23 mouse cellular contexts compared by ENCODE assay signal in the genomic region with DNA sequence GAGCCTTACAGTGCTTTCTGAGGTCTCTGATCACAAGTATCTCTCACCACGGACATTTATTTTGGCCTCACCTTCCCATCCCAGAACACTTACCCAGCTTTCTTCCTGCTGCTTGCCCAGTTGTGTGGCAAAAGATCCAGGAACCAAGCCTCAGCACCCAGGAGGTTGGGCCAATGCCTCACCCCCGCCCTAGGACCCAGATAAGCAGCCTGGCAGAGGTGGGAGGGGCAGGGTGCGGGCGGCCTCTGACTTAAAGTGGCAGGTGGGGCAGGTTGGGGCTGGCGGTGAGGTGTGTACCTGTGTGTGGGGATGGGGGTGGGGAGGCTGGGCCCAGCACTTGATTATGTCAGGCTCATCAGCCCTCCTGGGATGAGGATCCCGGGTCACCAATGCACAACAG. TPM values are rescaled to one million over a fixed set of nuclear protein-coding genes. Genes with fewer than 3 reads are reported as not detected.
DNase-seq lines count a peak whose midpoint lies in the region; ATAC-seq and TF ChIP-seq lines count a peak whose summit lies in the region.
"Had no signal": no experiment of that assay in that cellular context is flagged by ENCODE, and none has a peak within 500 bp of the region (broad histone marks: within the 10 kb centered on the region; RNA-seq: fewer than 3 reads in every experiment).

No protein-coding gene starts in this region.

- no peak for ATAC-seq in liver, embryonic 12.5 days
- ATAC-seq in erythroid progenitor cell, adult 5-6 weeks (replicated peaks; ENCODE audit: low FRiP score, poor library complexity, severe bottlenecking) = peak; percentile 68
- ATAC-seq in megakaryocyte progenitor cell, adult 5-6 weeks (replicated peaks; ENCODE audit: poor library complexity) = peak; percentile 33
- peak; percentile 81 for ATAC-seq in stomach, postnatal 0 days (ENCODE audit: low FRiP score, low TSS enrichment)
- no peak for ATAC-seq in kidney, embryonic 16.5 days (ENCODE audit: low FRiP score, low TSS enrichment)
- ATAC-seq: midbrain, embryonic 16.5 days had no signal

- H3K4me1 ChIP-seq in liver, embryonic 12.5 days = peaks cover 31% of the 10 kb centered on the region
- 0 out of 2 replicates have a peak, but pooled peaks cover 3% of the 10 kb centered on the region for H3K4me1 ChIP-seq in stomach, postnatal 0 days (replicated peaks; ENCODE audit: control insufficient read depth, insufficient read depth)
- peaks cover 10% of the 10 kb centered on the region for H3K4me1 ChIP-seq in kidney, embryonic 16.5 days (ENCODE audit: insufficient read depth, low read length)

- H3K9me3 ChIP-seq in liver, embryonic 12.5 days (replicated peaks) = no peaks in the 10 kb centered on the region
- no peaks in the 10 kb centered on the region for H3K9me3 ChIP-seq in stomach, postnatal 0 days (ENCODE audit: control insufficient read depth, low read length)
- no peaks in the 10 kb centered on the region for H3K9me3 ChIP-seq in kidney, embryonic 16.5 days (ENCODE audit: low read length)
- H3K9me3 ChIP-seq: embryonic facial prominence, embryonic 13.5 days; forebrain, embryonic 10.5 days; limb, embryonic 10.5 days; liver, embryonic 15.5 days had no signal

- no peak overlapping the region for H3K4me2 ChIP-seq in liver, embryonic 12.5 days
- H3K4me2 ChIP-seq in stomach, postnatal 0 days (replicated peaks; ENCODE audit: low read depth) = peak overlapping the region; percentile 46
- H3K4me2 ChIP-seq in kidney, embryonic 16.5 days (replicated peaks; ENCODE audit: low read depth, low read length) = no peak overlapping the region
- H3K4me2 ChIP-seq: embryonic facial prominence, embryonic 13.5 days; liver, embryonic 15.5 days had no signal

- H3K36me3 ChIP-seq in liver, embryonic 12.5 days = peaks cover 16% of the 10 kb centered on the region; the same call in 1 of the 2 replicates
- peaks cover 13% of the 10 kb centered on the region for H3K36me3 ChIP-seq in stomach, postnatal 0 days (ENCODE audit: control insufficient read depth, insufficient read depth, low read length)
- peaks cover 31% of the 10 kb centered on the region for H3K36me3 ChIP-seq in kidney, embryonic 16.5 days (ENCODE audit: insufficient read depth, low read length)
- H3K36me3 ChIP-seq: liver, embryonic 15.5 days had no signal

- no peak overlapping the region for H3K27ac ChIP-seq in liver, embryonic 12.5 days
- no peak overlapping the region for H3K27ac ChIP-seq in stomach, postnatal 0 days (replicated peaks)
- no peak overlapping the region for H3K27ac ChIP-seq in kidney, embryonic 16.5 days (ENCODE audit: low read length)
- H3K27ac ChIP-seq: embryonic facial prominence, embryonic 13.5 days; forebrain, embryonic 10.5 days; kidney, postnatal 0 days; layer of hippocampus, adult 2 months; limb, embryonic 10.5 days; liver, embryonic 15.5 days had no signal

- 52% methylated on average over 6 of the region's 6 CpGs for WGBS in liver, embryonic 12.5 days (ENCODE audit: insufficient replicate concordance)
- 55% methylated on average over 6 of the region's 6 CpGs for WGBS in stomach, postnatal 0 days
- 84% methylated on average over 6 of the region's 6 CpGs for WGBS in kidney, embryonic 16.5 days

- no peak overlapping the region for H3K4me3 ChIP-seq in liver, embryonic 12.5 days
- H3K4me3 ChIP-seq in stomach, postnatal 0 days (ENCODE audit: low read depth, low read length) = 0 out of 2 replicates have a peak overlapping the region, but pooled peaks have one; percentile 4
- H3K4me3 ChIP-seq in kidney, embryonic 16.5 days (ENCODE audit: low read length) = no peak overlapping the region
- H3K4me3 ChIP-seq: embryonic facial prominence, embryonic 13.5 days; forebrain, embryonic 10.5 days; layer of hippocampus, adult 2 months; limb, embryonic 10.5 days; liver, embryonic 15.5 days had no signal

- no peak for TF ChIP-seq EP300 in stomach, postnatal 0 days (optimal IDR thresholded peaks at IDR 0.05)

- H3K9ac ChIP-seq in liver, embryonic 12.5 days = no peak overlapping the region
- H3K9ac ChIP-seq in stomach, postnatal 0 days (ENCODE audit: low read length) = no peak overlapping the region
- H3K9ac ChIP-seq in kidney, embryonic 16.5 days (replicated peaks; ENCODE audit: low read length) = no peak overlapping the region
- H3K9ac ChIP-seq: embryonic facial prominence, embryonic 13.5 days; liver, embryonic 15.5 days had no signal

- peak; percentile 31 for DNase-seq in liver
- DNase-seq in stomach, postnatal 0 days (ENCODE audit: low spot score) = peak; percentile 90
- DNase-seq in heart, adult 18-20 months = no peak
- DNase-seq: adrenal gland, postnatal 10 days; cerebellum, adult 9-10 months; gastrocnemius, postnatal 10 days; right cerebral cortex, postnatal 14 days had no signal

- peaks cover 16% of the 10 kb centered on the region for H3K27me3 ChIP-seq in liver, embryonic 12.5 days (replicated peaks)
- H3K27me3 ChIP-seq in stomach, postnatal 0 days (ENCODE audit: control insufficient read depth, insufficient read depth, low read length) = no peaks in the 10 kb centered on the region
- no peaks in the 10 kb centered on the region for H3K27me3 ChIP-seq in kidney, embryonic 16.5 days (ENCODE audit: insufficient read depth, low read length)
- H3K27me3 ChIP-seq: embryonic facial prominence, embryonic 13.5 days had no signal

- TF ChIP-seq CTCF in stomach, postnatal 0 days (IDR thresholded peaks at IDR 0.05; ENCODE audit: low read depth) = no peak

RNA-seq across cellular contexts. Expression of a gene that starts 21.9 kb away (rescaled TPM):
- 5.2 and 6.5 TPM in 2 replicates for polyA plus RNA-seq in liver, embryonic 12.5 days (2016; fragmentation: Nextera tagmentation; extraction: Ambion mirVana)
- 3.8 TPM in 1 of 2 replicates, not detected in the other for total RNA-seq in erythroid progenitor cell, adult 5-6 weeks (2015; ENCODE audit: low replicate concordance)
- total RNA-seq in erythroid progenitor cell, adult 5-6 weeks (2017; ENCODE audit: low replicate concordance) = 0.26 and 4.4 TPM in 2 replicates
- total RNA-seq in megakaryocyte progenitor cell, adult 5-6 weeks (2015) = 0.64 and 1.4 TPM in 2 replicates
- total RNA-seq in megakaryocyte progenitor cell, adult 5-6 weeks (2017) = 2.7 and 5.7 TPM in 2 replicates
- polyA plus RNA-seq in stomach, postnatal 0 days (2015; fragmentation: Nextera tagmentation; extraction: Ambion mirVana) = 14.9 and 15.8 TPM in 2 replicates
- 37.0 and 37.6 TPM in 2 replicates for polyA plus RNA-seq in kidney, embryonic 16.5 days (2015; fragmentation: Nextera tagmentation; extraction: Ambion mirVana)
- total RNA-seq in heart, adult 18-20 months (2021) = 100 to 1,000 TPM; 109 to 125 TPM

RNA-seq across cellular contexts. Expression of a gene that starts 40.0 kb away (rescaled TPM):
- polyA plus RNA-seq in liver, embryonic 12.5 days (2016; fragmentation: Nextera tagmentation; extraction: Ambion mirVana) = not detected in 2 replicates
- total RNA-seq in erythroid progenitor cell, adult 5-6 weeks (2015; ENCODE audit: low replicate concordance) = not detected in 2 replicates
- total RNA-seq in erythroid progenitor cell, adult 5-6 weeks (2017; ENCODE audit: low replicate concordance) = not detected in 2 replicates
- total RNA-seq in megakaryocyte progenitor cell, adult 5-6 weeks (2015) = not detected in 2 replicates
- total RNA-seq in megakaryocyte progenitor cell, adult 5-6 weeks (2017) = not detected in 2 replicates
- not detected in 2 replicates for polyA plus RNA-seq in stomach, postnatal 0 days (2015; fragmentation: Nextera tagmentation; extraction: Ambion mirVana)
- polyA plus RNA-seq in kidney, embryonic 16.5 days (2015; fragmentation: Nextera tagmentation; extraction: Ambion mirVana) = 0.17 TPM in 1 of 2 replicates, not detected in the other
- total RNA-seq in heart, adult 18-20 months (2021) = not detected
- total RNA-seq: adrenal gland, postnatal 10 days; gastrocnemius, postnatal 10 days; left cerebral cortex, adult 18-20 months had no signal
- polyA plus RNA-seq: embryonic facial prominence, embryonic 13.5 days; forebrain, embryonic 10.5 days; heart, postnatal 0 days; hindbrain, embryonic 11.5 days; intestine, embryonic 14.5 days; limb, embryonic 10.5 days; liver, embryonic 15.5 days; midbrain, embryonic 16.5 days; neural tube, embryonic 11.5 days had no signal

RNA-seq across cellular contexts. Expression of a gene that starts 54.6 kb away (rescaled TPM):
- polyA plus RNA-seq in liver, embryonic 12.5 days (2016; fragmentation: Nextera tagmentation; extraction: Ambion mirVana) = 127 TPM in 2 replicates
- 64.6 and 68.1 TPM in 2 replicates for total RNA-seq in erythroid progenitor cell, adult 5-6 weeks (2015; ENCODE audit: low replicate concordance)
- 58.0 and 97.5 TPM in 2 replicates for total RNA-seq in erythroid progenitor cell, adult 5-6 weeks (2017; ENCODE audit: low replicate concordance)
- total RNA-seq in megakaryocyte progenitor cell, adult 5-6 weeks (2015) = 169 and 181 TPM in 2 replicates
- total RNA-seq in megakaryocyte progenitor cell, adult 5-6 weeks (2017) = 163 and 188 TPM in 2 replicates
- 98.1 TPM in 2 replicates for polyA plus RNA-seq in stomach, postnatal 0 days (2015; fragmentation: Nextera tagmentation; extraction: Ambion mirVana)
- 217 and 219 TPM in 2 replicates for polyA plus RNA-seq in kidney, embryonic 16.5 days (2015; fragmentation: Nextera tagmentation; extraction: Ambion mirVana)
- 10 to 100 TPM; 82.7 to 82.8 TPM for total RNA-seq in heart, adult 18-20 months (2021)

RNA-seq across cellular contexts. Expression of a gene that starts 54.6 kb away (rescaled TPM):
- polyA plus RNA-seq in liver, embryonic 12.5 days (2016; fragmentation: Nextera tagmentation; extraction: Ambion mirVana) = 24.3 and 24.7 TPM in 2 replicates
- total RNA-seq in erythroid progenitor cell, adult 5-6 weeks (2015; ENCODE audit: low replicate concordance) = 15.1 and 18.4 TPM in 2 replicates
- total RNA-seq in erythroid progenitor cell, adult 5-6 weeks (2017; ENCODE audit: low replicate concordance) = 4.7 and 18.2 TPM in 2 replicates
- 33.3 and 34.0 TPM in 2 replicates for total RNA-seq in megakaryocyte progenitor cell, adult 5-6 weeks (2015)
- total RNA-seq in megakaryocyte progenitor cell, adult 5-6 weeks (2017) = 25.9 and 38.9 TPM in 2 replicates
- polyA plus RNA-seq in stomach, postnatal 0 days (2015; fragmentation: Nextera tagmentation; extraction: Ambion mirVana) = 55.5 and 61.9 TPM in 2 replicates
- polyA plus RNA-seq in kidney, embryonic 16.5 days (2015; fragmentation: Nextera tagmentation; extraction: Ambion mirVana) = 100 and 111 TPM in 2 replicates
- 10 to 100 TPM; 18.1 to 29.7 TPM for total RNA-seq in heart, adult 18-20 months (2021)

Comparison
In these comparisons a context has a peak if more than half of its experiments do, and no peak if none do; other contexts are left out.
1. DNase-seq: peak in liver (single experiment) and stomach, postnatal 0 days (single experiment); none in heart, adult 18-20 months (0 of 2).
2. ATAC-seq: peak in erythroid progenitor cell, adult 5-6 weeks (single experiment), megakaryocyte progenitor cell, adult 5-6 weeks (single experiment) and stomach, postnatal 0 days (single experiment); none in liver, embryonic 12.5 days (single experiment) and kidney, embryonic 16.5 days (single experiment).
3. RNA of a gene that starts 21.9 kb away (total RNA-seq): 109 to 125 TPM in heart, adult 18-20 months; 0.26 to 4.4 TPM in erythroid progenitor cell, adult 5-6 weeks and 0.64 to 5.7 TPM in megakaryocyte progenitor cell, adult 5-6 weeks; every median in the first group is over 10 times any median in the second.